Mouse (Mus musculus): Measurements from ENCODE around the gene Ccnl1. TPM values are rescaled to one million over a fixed set of nuclear protein-coding genes. Genes with fewer than 3 reads are reported as not detected.

Gene Ccnl1
- polyA plus RNA-seq, 1 experiment from 2014 or later, result 47.6 TPM

- Histone ChIP-seq H3K27me3 (replicated peaks; ENCODE audit: control insufficient read depth, insufficient read depth, low read length) (no peaks in the 10 kb centered on the region), H3K9me3 (ENCODE audit: control insufficient read depth) (no peaks in the 10 kb centered on the region), H3K36me3 (ENCODE audit: control insufficient read depth, insufficient read depth) (peaks cover 48% of the 10 kb centered on the region), H3K4me2 (replicated peaks; ENCODE audit: low read depth) (no peak overlapping the region), H3K9ac (ENCODE audit: low read depth, low read length) (no peak overlapping the region), H3K4me3 (ENCODE audit: low read depth, low read length) (no peak overlapping the region), H3K27ac (ENCODE audit: low read depth, low read length) (no peak overlapping the region), H3K4me1 (replicated peaks; ENCODE audit: control insufficient read depth, insufficient read depth, low read length) (0 out of 2 replicates have a peak, but pooled peaks cover 1% of the 10 kb centered on the region)
- no peak for ATAC-seq
- WGBS, result 78% methylated on average over 4 of the region's 4 CpGs
- TF ChIP-seq CTCF (IDR thresholded peaks at IDR 0.05; ENCODE audit: low read depth), result no peak
These were observed 7.2 kb downstream of the Ccnl1 start for GRCm38 (mm10) chr3:65950831-65951365.

- no peak overlapping the region for H3K4me2 ChIP-seq (replicated peaks; ENCODE audit: low read depth)
- peaks cover 51% of the 10 kb centered on the region for H3K36me3 ChIP-seq (ENCODE audit: control insufficient read depth, insufficient read depth)
- no peak overlapping the region for H3K27ac ChIP-seq (ENCODE audit: low read depth, low read length)
- H3K4me1 ChIP-seq (replicated peaks; ENCODE audit: control insufficient read depth, insufficient read depth, low read length), result no peaks in the 10 kb centered on the region
- no peaks in the 10 kb centered on the region for H3K9me3 ChIP-seq (ENCODE audit: control insufficient read depth)
- no peaks in the 10 kb centered on the region for H3K27me3 ChIP-seq (replicated peaks; ENCODE audit: control insufficient read depth, insufficient read depth, low read length)
- no peak for TF ChIP-seq CTCF (IDR thresholded peaks at IDR 0.05; ENCODE audit: low read depth)
- H3K9ac ChIP-seq (ENCODE audit: low read depth, low read length), result no peak overlapping the region
- ATAC-seq, result no peak
- H3K4me3 ChIP-seq (ENCODE audit: low read depth, low read length), result no peak overlapping the region
- 90% methylated on average over 2 of the region's 2 CpGs for WGBS
These were observed 7.7 kb downstream of the Ccnl1 start for GRCm38 (mm10) chr3:65950304-65950703.

- H3K9me3 ChIP-seq (ENCODE audit: control insufficient read depth), result no peaks in the 10 kb centered on the region
- H3K4me2 ChIP-seq (replicated peaks; ENCODE audit: low read depth), result no peak overlapping the region
- H3K27ac ChIP-seq (ENCODE audit: low read depth, low read length), result no peak overlapping the region
- H3K9ac ChIP-seq (ENCODE audit: low read depth, low read length), result no peak overlapping the region
- WGBS, result 92% methylated on average over 2 of the region's 2 CpGs
- no peaks in the 10 kb centered on the region for H3K27me3 ChIP-seq (replicated peaks; ENCODE audit: control insufficient read depth, insufficient read depth, low read length)
- H3K36me3 ChIP-seq (ENCODE audit: control insufficient read depth, insufficient read depth), result peaks cover 52% of the 10 kb centered on the region
- no peaks in the 10 kb centered on the region for H3K4me1 ChIP-seq (replicated peaks; ENCODE audit: control insufficient read depth, insufficient read depth, low read length)
- ATAC-seq, result peak; percentile 25; the same call in 1 of the 2 replicates
- no peak overlapping the region for H3K4me3 ChIP-seq (ENCODE audit: low read depth, low read length)
- no peak for TF ChIP-seq CTCF (IDR thresholded peaks at IDR 0.05; ENCODE audit: low read depth)
These were observed 12.6 kb downstream of the Ccnl1 start for GRCm38 (mm10) chr3:65945277-65945932.

- no peak for TF ChIP-seq CTCF (IDR thresholded peaks at IDR 0.05; ENCODE audit: low read depth)
- 76% methylated on average over 3 of the region's 3 CpGs for WGBS
- 0 out of 2 replicates have a peak, but pooled peaks have one; percentile 19 for ATAC-seq
- H3K9ac ChIP-seq (ENCODE audit: low read depth, low read length), result no peak overlapping the region
- no peaks in the 10 kb centered on the region for H3K4me1 ChIP-seq (replicated peaks; ENCODE audit: control insufficient read depth, insufficient read depth, low read length)
- H3K27ac ChIP-seq (ENCODE audit: low read depth, low read length), result no peak overlapping the region
- no peaks in the 10 kb centered on the region for H3K9me3 ChIP-seq (ENCODE audit: control insufficient read depth)
- peaks cover 48% of the 10 kb centered on the region for H3K36me3 ChIP-seq (ENCODE audit: control insufficient read depth, insufficient read depth)
- H3K4me2 ChIP-seq (replicated peaks; ENCODE audit: low read depth), result no peak overlapping the region
- no peaks in the 10 kb centered on the region for H3K27me3 ChIP-seq (replicated peaks; ENCODE audit: control insufficient read depth, insufficient read depth, low read length)
- H3K4me3 ChIP-seq (ENCODE audit: low read depth, low read length), result no peak overlapping the region
These were observed 13.3 kb downstream of the Ccnl1 start for GRCm38 (mm10) chr3:65944713-65945112.

- Histone ChIP-seq H3K27me3 (replicated peaks; ENCODE audit: control insufficient read depth, insufficient read depth, low read length) (no peaks in the 10 kb centered on the region), H3K9me3 (ENCODE audit: control insufficient read depth) (no peaks in the 10 kb centered on the region), H3K27ac (ENCODE audit: low read depth, low read length) (no peak overlapping the region), H3K9ac (ENCODE audit: low read depth, low read length) (no peak overlapping the region), H3K4me1 (replicated peaks; ENCODE audit: control insufficient read depth, insufficient read depth, low read length) (no peaks in the 10 kb centered on the region), H3K4me2 (replicated peaks; ENCODE audit: low read depth) (no peak overlapping the region), H3K36me3 (ENCODE audit: control insufficient read depth, insufficient read depth) (peaks cover 41% of the 10 kb centered on the region), H3K4me3 (ENCODE audit: low read depth, low read length) (no peak overlapping the region)
- ATAC-seq, result no peak
- 73% methylated on average over 4 of the region's 4 CpGs for WGBS
- no peak for TF ChIP-seq CTCF (IDR thresholded peaks at IDR 0.05; ENCODE audit: low read depth)
These were observed 14.6 kb downstream of the Ccnl1 start for GRCm38 (mm10) chr3:65943453-65943852.

- no peak overlapping the region for H3K4me3 ChIP-seq (ENCODE audit: low read depth, low read length)
- WGBS, result 81% methylated on average over 1 of the region's 1 CpGs
- no peaks in the 10 kb centered on the region for H3K9me3 ChIP-seq (ENCODE audit: control insufficient read depth)
- H3K4me2 ChIP-seq (replicated peaks; ENCODE audit: low read depth), result no peak overlapping the region
- no peak for ATAC-seq
- no peak for TF ChIP-seq CTCF (IDR thresholded peaks at IDR 0.05; ENCODE audit: low read depth)
- no peak overlapping the region for H3K9ac ChIP-seq (ENCODE audit: low read depth, low read length)
- H3K27ac ChIP-seq (ENCODE audit: low read depth, low read length), result no peak overlapping the region
- peaks cover 20% of the 10 kb centered on the region for H3K36me3 ChIP-seq (ENCODE audit: control insufficient read depth, insufficient read depth)
- no peaks in the 10 kb centered on the region for H3K4me1 ChIP-seq (replicated peaks; ENCODE audit: control insufficient read depth, insufficient read depth, low read length)
- H3K27me3 ChIP-seq (replicated peaks; ENCODE audit: control insufficient read depth, insufficient read depth, low read length), result no peaks in the 10 kb centered on the region
These were observed 17.0 kb downstream of the Ccnl1 start for GRCm38 (mm10) chr3:65941052-65941451.
